Mouse (Mus musculus): ENCODE measurements around the gene Znrf1.
A peak's percentile ranks its signal among the peaks of the same experiment; 100 is the strongest.
"Not testable (repeated sequence)": the region's sequence is repeated elsewhere in the genome, so short reads cannot be mapped to it uniquely, and the experiment has no call there.

Gene Znrf1

GRCm38 (mm10) chr8:111641064-111641463 lies 105.2 kb downstream of the Znrf1 start:
- DNase-seq = no peak

- no peak for DNase-seq
These were observed 106.6 kb downstream of the Znrf1 start for GRCm38 (mm10) chr8:111642496-111642895.

- no peak for DNase-seq
These were observed 107.0 kb downstream of the Znrf1 start for GRCm38 (mm10) chr8:111642939-111643263.

GRCm38 (mm10) chr8:111643264-111644141 lies 107.6 kb downstream of the Znrf1 start, which contains the start of gene Zfp1:
Gene Zfp1, plus strand, starts transcription at chr8:111643401.
- peak; percentile 97 for DNase-seq

GRCm38 (mm10) chr8:111644286-111645051 lies 108.6 kb downstream of the Znrf1 start:
- DNase-seq = not testable (repeated sequence)

GRCm38 (mm10) chr8:111645715-111646114 lies 109.8 kb downstream of the Znrf1 start:
- no peak for DNase-seq

- no peak for DNase-seq
These were observed 112.9 kb downstream of the Znrf1 start for GRCm38 (mm10) chr8:111648834-111649233.

GRCm38 (mm10) chr8:111650651-111651050 lies 114.8 kb downstream of the Znrf1 start:
- DNase-seq = no peak

- DNase-seq = no peak
These were observed 117.6 kb downstream of the Znrf1 start for GRCm38 (mm10) chr8:111653524-111653923.

- DNase-seq = no peak
These were observed 121.5 kb downstream of the Znrf1 start for GRCm38 (mm10) chr8:111657312-111657854.

GRCm38 (mm10) chr8:111658819-111659423 lies 123.0 kb downstream of the Znrf1 start:
- DNase-seq = no peak

- peak; percentile 74 for DNase-seq
These were observed 126.6 kb downstream of the Znrf1 start for GRCm38 (mm10) chr8:111662473-111662872.

GRCm38 (mm10) chr8:111666751-111667150 lies 130.9 kb downstream of the Znrf1 start:
- no peak for DNase-seq

Data from right cerebral cortex, postnatal 14 days (tissue).